Mouse (Mus musculus) lung, postnatal 4 days (tissue): ENCODE data around the gene Ushbp1.
"Not testable (repeated sequence)": the region's sequence is repeated elsewhere in the genome, so short reads cannot be mapped to it uniquely, and the experiment has no call there.

Source experiments
- DNase-seq, 2 experiments: peaks; one replicate each; pipeline ENCODE4 v3.0.0; 2021

The Ushbp1 gene

DNA sequence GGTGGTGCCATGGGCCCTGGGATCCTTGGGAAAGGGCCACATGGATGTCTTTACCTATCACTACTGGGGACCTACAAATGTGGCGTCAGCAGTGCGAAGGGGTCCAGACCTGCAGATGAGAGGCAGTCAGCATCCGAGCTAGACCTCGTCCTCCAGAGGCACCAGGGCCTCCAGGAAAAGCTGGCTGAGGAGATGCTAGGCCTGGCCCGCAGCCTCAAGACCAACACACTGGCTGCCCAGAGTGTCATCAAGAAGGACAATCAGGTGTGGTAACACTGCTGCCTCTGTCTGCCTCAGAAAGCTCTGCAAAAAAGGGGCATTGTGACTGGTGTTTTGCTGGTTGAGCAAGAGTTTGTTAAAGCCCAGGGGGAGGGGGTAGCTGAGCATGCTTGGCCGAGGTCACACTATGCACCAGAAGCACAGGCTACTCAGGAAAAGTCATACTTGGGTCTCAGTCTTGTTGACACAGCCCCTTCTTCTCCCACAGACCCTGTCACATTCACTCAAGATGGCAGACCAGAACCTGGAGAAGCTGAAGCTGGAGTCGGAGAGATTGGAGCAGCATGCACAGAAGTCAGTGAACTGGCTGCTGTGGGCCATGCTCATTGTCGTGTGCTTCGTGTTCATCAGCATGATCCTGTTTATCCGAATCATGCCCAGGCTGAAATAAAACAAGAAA, 26.4 kb downstream of the Ushbp1 start:
- no peak for DNase-seq

GRCm38 (mm10) chr8:71368366-71368765, 27.2 kb downstream of the Ushbp1 start:
- DNase-seq, result no peak

DNA sequence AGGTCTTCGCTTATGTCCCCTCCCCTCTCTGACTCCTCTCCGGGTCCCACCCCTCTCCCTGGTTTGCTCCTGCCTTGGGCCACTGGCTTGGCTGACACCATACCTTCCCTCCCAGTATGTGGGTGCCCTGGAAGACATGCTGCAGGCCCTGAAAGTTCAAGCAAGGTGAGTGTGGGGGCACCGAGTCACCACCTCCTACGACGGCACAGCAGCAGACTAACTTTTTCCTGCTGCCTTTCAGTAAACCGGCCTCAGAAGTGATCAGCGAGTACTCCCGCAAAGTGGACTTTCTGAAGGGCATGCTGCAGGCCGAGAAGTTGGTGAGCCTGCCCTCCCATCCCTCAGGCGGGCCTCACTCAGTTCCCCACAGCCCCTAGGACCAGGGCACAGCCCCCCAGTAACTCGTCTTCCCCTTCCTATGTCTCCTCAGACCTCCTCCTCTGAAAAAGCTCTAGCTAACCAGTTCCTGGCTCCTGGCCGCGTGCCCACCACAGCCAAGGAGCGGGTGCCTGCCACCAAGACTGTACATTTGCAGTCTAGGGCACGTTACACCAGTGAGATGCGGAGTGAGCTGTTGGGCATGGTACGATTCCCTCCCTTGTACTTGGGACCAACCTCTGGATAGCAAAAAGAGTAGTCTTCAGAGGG, 27.9 kb downstream of the Ushbp1 start:
- DNase-seq, result no peak

GRCm38 (mm10) chr8:71366771-71367528, 28.7 kb downstream of the Ushbp1 start, which contains the start of gene Use1:
TSS of gene Use1 (plus strand) at chr8:71366848.
- peak; percentile 92 to 94 for DNase-seq

DNA sequence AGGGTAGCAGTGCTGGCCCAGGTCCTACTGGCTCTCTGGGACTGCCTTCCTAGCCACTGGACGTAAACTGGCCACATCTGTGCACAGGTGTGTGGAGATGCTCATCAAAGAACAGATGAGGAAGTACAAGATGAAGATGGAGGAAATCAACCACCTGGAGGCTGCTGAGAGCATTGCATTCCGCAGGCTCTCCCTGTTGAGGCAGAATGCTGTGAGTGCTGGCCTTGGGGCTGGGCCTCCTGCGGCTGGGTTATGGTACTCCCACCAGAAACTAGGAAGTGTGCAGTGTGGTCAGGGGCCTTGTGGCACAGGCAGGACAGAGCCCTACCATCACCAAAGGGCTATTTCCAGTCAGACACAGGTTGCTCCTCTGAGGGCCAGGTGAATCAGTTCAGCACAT, 37.6 kb downstream of the Ushbp1 start:
- no peak for DNase-seq

DNA sequence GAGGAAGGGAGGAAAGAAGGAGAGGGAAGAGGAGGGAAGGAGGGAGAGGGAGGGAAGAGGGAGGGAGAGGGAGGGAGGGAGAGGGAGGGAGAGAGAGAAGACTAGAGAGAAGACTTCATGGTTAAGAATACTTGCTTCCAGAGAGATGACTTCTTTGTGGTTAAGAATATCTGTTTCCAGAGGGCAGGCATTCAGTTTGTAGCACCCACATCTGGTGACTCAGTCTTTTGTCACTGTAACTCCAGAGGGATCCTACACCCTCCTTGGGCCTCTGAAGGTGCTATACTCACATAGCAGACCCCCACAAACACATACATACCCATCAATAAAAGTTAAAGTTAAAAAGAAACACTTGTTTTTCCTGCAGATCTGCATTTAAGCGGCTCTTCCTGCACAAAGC, 44.1 kb downstream of the Ushbp1 start:
- DNase-seq, result no peak

- DNase-seq, result no peak
These were observed 44.5 kb downstream of the Ushbp1 start for GRCm38 (mm10) chr8:71351117-71351516.

GRCm38 (mm10) chr8:71346581-71346980, 49.0 kb downstream of the Ushbp1 start:
- no peak for DNase-seq

- DNase-seq, result peak in 1 of 2 experiments; percentile 39
These were observed 55.0 kb downstream of the Ushbp1 start for GRCm38 (mm10) chr8:71340625-71341024.

DNA sequence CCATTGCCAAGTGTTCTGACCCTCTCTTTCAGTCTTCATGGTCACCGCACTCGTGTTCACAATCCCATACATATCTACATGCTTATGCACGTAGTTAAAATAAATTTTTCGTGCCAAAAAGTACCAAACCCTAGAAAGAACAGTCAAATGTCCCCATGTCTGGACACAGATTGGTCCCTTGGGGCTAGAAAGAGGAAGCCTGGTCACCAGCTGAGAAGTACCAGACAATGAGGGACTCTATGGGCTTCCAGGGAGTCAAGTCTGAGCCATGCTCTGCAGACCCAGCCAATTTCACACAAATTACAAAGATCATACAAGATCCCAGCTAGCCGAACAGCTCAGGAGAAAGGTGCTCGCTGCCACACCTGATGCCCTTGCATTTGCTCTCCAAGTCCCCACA, 57.8 kb downstream of the Ushbp1 start:
- DNase-seq, result not testable (repeated sequence)
